Mouse (Mus musculus) embryo, embryonic 9.5 days (tissue): ENCODE data around the gene Ppm1m.
A peak's percentile ranks its signal among the peaks of the same experiment; 100 is the strongest.

Experiments
- DNase-seq: peaks from one replicate; pipeline ENCODE4 v3.0.0-alpha.2; 2017; ENCODE audit errors: extremely low spot score

Ppm1m gene

GRCm38 (mm10) chr9:106199535-106200272 is at the start of gene Ppm1m:
Gene Ppm1m (minus strand): TSS chr9:106199746.
- peak; percentile 19 for DNase-seq

GRCm38 (mm10) chr9:106242813-106243488 is 43.4 kb upstream of the Ppm1m start:
- no peak for DNase-seq

- no peak for DNase-seq
Measured at GRCm38 (mm10) chr9:106241541-106242164, 42.1 kb upstream of the Ppm1m start.

GRCm38 (mm10) chr9:106237878-106238277 is 38.3 kb upstream of the Ppm1m start:
- DNase-seq: no peak

GRCm38 (mm10) chr9:106237401-106237800 is 37.9 kb upstream of the Ppm1m start:
- no peak for DNase-seq

- DNase-seq: no peak
Measured at GRCm38 (mm10) chr9:106236818-106237211, 37.3 kb upstream of the Ppm1m start.

- DNase-seq: no peak
Measured at GRCm38 (mm10) chr9:106236156-106236817, 36.7 kb upstream of the Ppm1m start.

GRCm38 (mm10) chr9:106235194-106235830 is 35.8 kb upstream of the Ppm1m start:
- no peak for DNase-seq

- DNase-seq: no peak
Measured at GRCm38 (mm10) chr9:106233953-106234352, 34.4 kb upstream of the Ppm1m start.

GRCm38 (mm10) chr9:106232956-106233355 is 33.4 kb upstream of the Ppm1m start:
- DNase-seq: no peak

GRCm38 (mm10) chr9:106231816-106232215 is 32.3 kb upstream of the Ppm1m start:
- no peak for DNase-seq

- DNase-seq: no peak
Measured at GRCm38 (mm10) chr9:106231220-106231619, 31.7 kb upstream of the Ppm1m start.

- DNase-seq: no peak
Measured at GRCm38 (mm10) chr9:106230734-106231106, 31.2 kb upstream of the Ppm1m start.

GRCm38 (mm10) chr9:106230051-106230733 is 30.6 kb upstream of the Ppm1m start:
- no peak for DNase-seq

- DNase-seq: no peak
Measured at GRCm38 (mm10) chr9:106227790-106228429, 28.4 kb upstream of the Ppm1m start.

- peak; percentile 54 for DNase-seq
Measured at GRCm38 (mm10) chr9:106226151-106226682, 26.7 kb upstream of the Ppm1m start.

GRCm38 (mm10) chr9:106225469-106226150 is 26.1 kb upstream of the Ppm1m start:
- DNase-seq: no peak

- DNase-seq: no peak
Measured at GRCm38 (mm10) chr9:106222994-106223393, 23.4 kb upstream of the Ppm1m start.

- DNase-seq: no peak
Measured at GRCm38 (mm10) chr9:106222261-106222851, 22.8 kb upstream of the Ppm1m start, which contains the start of gene Tlr9. Gene Tlr9 (plus strand): TSS chr9:106222598.
